Mouse (Mus musculus): ENCODE measurements at regions not wholly inside any gene's neighbourhood (a gene's known extent, or its start where the extent isn't known, plus 50 kb on each side); places are given as distances from the start of the nearest gene placed in this dataset.

GRCm38 (mm10) chr1:81859464-81859863 is 373.4 kb upstream of the Gm9747 start:
- no peak overlapping the region for H3K4me3 ChIP-seq (ENCODE audit: low read length)
- no peak overlapping the region for H3K4me2 ChIP-seq (ENCODE audit: low read depth, low read length)
- WGBS: 50% methylated on average over 2 of the region's 2 CpGs
- no peaks in the 10 kb centered on the region for H3K4me1 ChIP-seq (ENCODE audit: control insufficient read depth, insufficient read depth, low read length)
- no peaks in the 10 kb centered on the region for H3K9me3 ChIP-seq (ENCODE audit: control insufficient read depth, low read length)
- no peak for ATAC-seq
- H3K27me3 ChIP-seq (replicated peaks; ENCODE audit: control insufficient read depth, insufficient read depth, low read length): no peaks in the 10 kb centered on the region
- H3K9ac ChIP-seq (ENCODE audit: low read depth, low read length): no peak overlapping the region
- H3K27ac ChIP-seq (ENCODE audit: low read length): no peak overlapping the region
- H3K36me3 ChIP-seq (ENCODE audit: control insufficient read depth, insufficient read depth, low read length): no peaks in the 10 kb centered on the region

DNA sequence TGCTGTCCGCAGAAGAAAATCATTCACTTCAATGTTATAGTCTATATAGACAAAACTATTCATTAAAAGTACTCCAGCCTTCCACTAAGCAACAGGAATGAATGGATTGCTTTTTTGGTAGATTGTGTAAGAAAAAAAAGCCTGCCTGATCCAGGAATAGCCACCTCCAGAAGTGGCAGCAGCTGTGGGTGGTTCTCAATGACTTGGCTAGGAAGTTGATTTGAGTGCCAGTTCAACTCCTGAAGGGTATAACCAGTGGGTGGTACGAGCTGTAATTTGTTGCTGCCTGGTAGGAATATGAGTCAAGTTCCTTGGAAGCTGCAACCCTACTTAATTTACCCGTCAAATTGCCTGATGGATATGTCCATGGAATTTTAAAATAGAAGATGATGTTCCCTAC is 368.3 kb upstream of the Gm9747 start:
- Histone ChIP-seq H3K27me3 (replicated peaks; ENCODE audit: control insufficient read depth, insufficient read depth, low read length) (no peaks in the 10 kb centered on the region), H3K27ac (ENCODE audit: low read length) (no peak overlapping the region), H3K36me3 (ENCODE audit: control insufficient read depth, insufficient read depth, low read length) (no peaks in the 10 kb centered on the region), H3K9me3 (ENCODE audit: control insufficient read depth, low read length) (no peaks in the 10 kb centered on the region), H3K4me2 (ENCODE audit: low read depth, low read length) (no peak overlapping the region), H3K4me3 (ENCODE audit: low read length) (no peak overlapping the region), H3K9ac (ENCODE audit: low read depth, low read length) (no peak overlapping the region), H3K4me1 (ENCODE audit: control insufficient read depth, insufficient read depth, low read length) (no peaks in the 10 kb centered on the region)
- 86% methylated on average over 3 of the region's 3 CpGs for WGBS
- no peak for ATAC-seq

DNA sequence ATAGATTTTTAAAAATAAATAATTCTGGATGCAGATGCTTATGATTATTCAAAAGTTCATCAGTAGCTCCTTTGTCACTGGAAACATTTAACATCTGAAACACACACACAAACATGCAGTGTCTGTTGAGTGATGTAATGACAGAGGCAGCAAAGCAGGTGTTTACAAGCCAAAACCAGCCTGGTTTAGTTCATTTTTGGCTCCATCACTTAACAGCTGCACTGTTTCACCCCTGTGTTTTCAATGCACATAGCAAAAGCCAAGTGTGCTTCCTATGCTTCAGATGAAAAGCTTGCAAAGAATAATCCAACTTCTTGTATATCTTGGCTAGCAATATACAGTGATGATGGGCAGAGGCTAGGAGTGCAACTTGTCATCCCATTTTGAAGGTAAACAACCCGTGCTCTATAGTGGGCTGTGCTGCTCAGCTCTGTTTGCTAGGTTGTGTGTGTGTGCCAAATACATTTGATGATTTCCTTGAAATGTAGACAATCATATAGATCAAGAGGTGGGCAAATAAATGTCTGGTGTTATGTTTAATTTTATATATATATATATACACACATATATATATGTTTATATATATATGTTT is 345.9 kb upstream of the Gm9747 start:
- WGBS: 41% methylated on average over 1 of the region's 1 CpGs
- H3K9me3 ChIP-seq (ENCODE audit: control insufficient read depth, low read length): no peaks in the 10 kb centered on the region
- no peak overlapping the region for H3K27ac ChIP-seq (ENCODE audit: low read length)
- no peaks in the 10 kb centered on the region for H3K27me3 ChIP-seq (replicated peaks; ENCODE audit: control insufficient read depth, insufficient read depth, low read length)
- H3K9ac ChIP-seq (ENCODE audit: low read depth, low read length): no peak overlapping the region
- ATAC-seq: no peak
- no peaks in the 10 kb centered on the region for H3K36me3 ChIP-seq (ENCODE audit: control insufficient read depth, insufficient read depth, low read length)
- H3K4me1 ChIP-seq (ENCODE audit: control insufficient read depth, insufficient read depth, low read length): no peaks in the 10 kb centered on the region
- no peak overlapping the region for H3K4me3 ChIP-seq (ENCODE audit: low read length)
- no peak overlapping the region for H3K4me2 ChIP-seq (ENCODE audit: low read depth, low read length)

DNA sequence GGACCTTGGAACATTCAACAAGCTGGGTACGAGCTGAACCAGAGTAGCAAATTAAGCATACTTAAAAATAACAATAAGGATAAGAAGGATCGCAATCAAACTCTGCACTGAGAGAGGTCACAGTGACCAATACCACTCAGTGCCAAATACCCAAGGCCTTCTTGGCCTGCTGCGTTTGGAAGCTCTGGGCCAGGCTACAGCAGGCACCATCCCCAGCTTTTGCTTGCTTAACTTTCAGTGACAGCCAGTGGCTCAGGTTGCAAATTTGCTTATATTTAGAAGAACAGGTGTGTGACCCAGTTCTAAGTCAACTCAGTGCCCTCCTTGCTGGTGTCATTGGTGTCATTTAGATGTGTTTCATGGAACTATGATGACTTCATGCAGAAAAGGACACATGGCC is 335.7 kb upstream of the Gm9747 start:
- Histone ChIP-seq H3K4me3 (ENCODE audit: low read length) (no peak overlapping the region), H3K4me1 (ENCODE audit: control insufficient read depth, insufficient read depth, low read length) (no peaks in the 10 kb centered on the region), H3K9ac (ENCODE audit: low read depth, low read length) (no peak overlapping the region), H3K36me3 (ENCODE audit: control insufficient read depth, insufficient read depth, low read length) (no peaks in the 10 kb centered on the region), H3K4me2 (ENCODE audit: low read depth, low read length) (no peak overlapping the region), H3K27ac (ENCODE audit: low read length) (no peak overlapping the region), H3K9me3 (ENCODE audit: control insufficient read depth, low read length) (no peaks in the 10 kb centered on the region), H3K27me3 (replicated peaks; ENCODE audit: control insufficient read depth, insufficient read depth, low read length) (no peaks in the 10 kb centered on the region)
- no peak for ATAC-seq
- 82% methylated on average over 3 of the region's 3 CpGs for WGBS

DNA sequence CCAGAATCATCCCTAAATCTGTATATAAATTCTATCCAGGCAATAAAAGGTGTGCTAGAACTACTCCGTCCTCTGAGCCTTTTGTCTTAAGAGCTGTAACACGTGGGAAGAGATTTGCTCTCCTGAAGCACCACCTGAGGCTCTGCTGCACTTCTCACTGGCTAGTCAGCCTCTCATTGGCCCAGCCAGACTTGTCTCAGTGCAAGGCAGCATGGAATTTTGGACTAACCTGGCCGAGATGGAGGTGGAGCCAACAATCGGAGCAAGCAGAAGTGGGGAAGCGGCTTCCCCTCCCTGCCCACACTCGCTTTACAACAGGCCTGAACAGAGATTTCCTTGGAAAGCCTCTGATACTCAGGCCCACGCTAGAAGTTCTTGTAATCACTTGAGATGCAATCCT is 332.1 kb upstream of the Gm9747 start:
- ATAC-seq: no peak

DNA sequence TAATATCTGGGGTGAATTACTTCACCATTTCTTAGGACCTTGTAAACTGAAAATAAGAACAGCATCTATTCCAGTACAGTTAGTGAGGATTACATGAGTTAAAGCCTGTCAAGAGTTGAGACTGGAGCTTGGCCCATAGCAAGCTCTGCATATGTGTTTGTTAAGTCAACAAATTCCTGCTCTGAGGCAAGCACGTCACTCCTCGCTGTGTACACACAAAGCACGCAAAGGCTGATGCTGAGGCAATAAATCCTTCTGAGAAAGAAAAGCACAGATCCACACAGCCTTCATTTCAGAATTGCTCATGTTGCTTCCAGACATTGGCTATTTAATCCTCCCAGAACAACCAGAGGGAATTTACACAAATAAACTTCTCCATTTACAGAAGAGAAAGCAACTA is 328.9 kb upstream of the Gm9747 start:
- Histone ChIP-seq H3K4me1 (ENCODE audit: control insufficient read depth, insufficient read depth, low read length) (no peaks in the 10 kb centered on the region), H3K36me3 (ENCODE audit: control insufficient read depth, insufficient read depth, low read length) (no peaks in the 10 kb centered on the region), H3K4me3 (ENCODE audit: low read length) (no peak overlapping the region), H3K4me2 (ENCODE audit: low read depth, low read length) (no peak overlapping the region), H3K27me3 (replicated peaks; ENCODE audit: control insufficient read depth, insufficient read depth, low read length) (no peaks in the 10 kb centered on the region), H3K9ac (ENCODE audit: low read depth, low read length) (no peak overlapping the region), H3K27ac (ENCODE audit: low read length) (no peak overlapping the region), H3K9me3 (ENCODE audit: control insufficient read depth, low read length) (no peaks in the 10 kb centered on the region)
- 31% methylated on average over 3 of the region's 3 CpGs for WGBS
- 0 out of 2 replicates have a peak, but pooled peaks have one; percentile 48 for ATAC-seq

More for the DNA sequence above, 332.1 kb upstream of the Gm9747 start:
- Histone ChIP-seq H3K4me3 (ENCODE audit: low read length) (no peak overlapping the region), H3K36me3 (ENCODE audit: control insufficient read depth, insufficient read depth, low read length) (no peaks in the 10 kb centered on the region), H3K9me3 (ENCODE audit: control insufficient read depth, low read length) (no peaks in the 10 kb centered on the region), H3K27me3 (replicated peaks; ENCODE audit: control insufficient read depth, insufficient read depth, low read length) (no peaks in the 10 kb centered on the region), H3K4me2 (ENCODE audit: low read depth, low read length) (no peak overlapping the region), H3K9ac (ENCODE audit: low read depth, low read length) (no peak overlapping the region), H3K27ac (ENCODE audit: low read length) (no peak overlapping the region), H3K4me1 (ENCODE audit: control insufficient read depth, insufficient read depth, low read length) (no peaks in the 10 kb centered on the region)
- WGBS: 70% methylated on average over 7 of the region's 7 CpGs

GRCm38 (mm10) chr1:81912607-81913006 is 320.3 kb upstream of the Gm9747 start:
- no peaks in the 10 kb centered on the region for H3K36me3 ChIP-seq (ENCODE audit: control insufficient read depth, insufficient read depth, low read length)
- no peaks in the 10 kb centered on the region for H3K9me3 ChIP-seq (ENCODE audit: control insufficient read depth, low read length)
- H3K4me3 ChIP-seq (ENCODE audit: low read length): no peak overlapping the region
- H3K4me2 ChIP-seq (ENCODE audit: low read depth, low read length): no peak overlapping the region
- ATAC-seq: no peak
- H3K27ac ChIP-seq (ENCODE audit: low read length): no peak overlapping the region
- no peak overlapping the region for H3K9ac ChIP-seq (ENCODE audit: low read depth, low read length)
- H3K27me3 ChIP-seq (replicated peaks; ENCODE audit: control insufficient read depth, insufficient read depth, low read length): no peaks in the 10 kb centered on the region
- no peaks in the 10 kb centered on the region for H3K4me1 ChIP-seq (ENCODE audit: control insufficient read depth, insufficient read depth, low read length)

DNA sequence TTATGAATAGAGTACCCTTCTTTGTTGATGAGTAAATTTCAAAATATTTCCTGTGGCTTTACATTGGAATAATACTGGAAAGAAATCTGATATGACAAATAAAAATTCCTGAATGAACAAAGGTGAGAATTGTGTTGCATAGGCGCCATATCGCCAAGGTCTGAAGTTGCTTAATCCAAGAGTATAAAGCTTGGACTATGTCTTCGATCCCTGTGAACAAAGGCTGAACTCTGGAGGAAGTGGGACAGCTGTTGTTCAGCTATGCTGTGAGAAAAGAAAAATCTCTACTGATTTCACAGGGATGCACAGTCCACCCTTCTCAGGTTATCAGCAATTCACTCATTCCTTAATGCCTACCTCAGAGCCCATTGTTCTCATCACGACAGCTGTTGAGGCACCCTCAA is 319.3 kb upstream of the Gm9747 start:
- H3K9ac ChIP-seq (ENCODE audit: low read depth, low read length): no peak overlapping the region
- H3K27ac ChIP-seq (ENCODE audit: low read length): no peak overlapping the region
- no peak overlapping the region for H3K4me2 ChIP-seq (ENCODE audit: low read depth, low read length)
- H3K27me3 ChIP-seq (replicated peaks; ENCODE audit: control insufficient read depth, insufficient read depth, low read length): no peaks in the 10 kb centered on the region
- H3K4me3 ChIP-seq (ENCODE audit: low read length): no peak overlapping the region
- no peaks in the 10 kb centered on the region for H3K9me3 ChIP-seq (ENCODE audit: control insufficient read depth, low read length)
- 83% methylated on average over 4 of the region's 4 CpGs for WGBS
- H3K36me3 ChIP-seq (ENCODE audit: control insufficient read depth, insufficient read depth, low read length): no peaks in the 10 kb centered on the region
- no peak for ATAC-seq
- H3K4me1 ChIP-seq (ENCODE audit: control insufficient read depth, insufficient read depth, low read length): no peaks in the 10 kb centered on the region

DNA sequence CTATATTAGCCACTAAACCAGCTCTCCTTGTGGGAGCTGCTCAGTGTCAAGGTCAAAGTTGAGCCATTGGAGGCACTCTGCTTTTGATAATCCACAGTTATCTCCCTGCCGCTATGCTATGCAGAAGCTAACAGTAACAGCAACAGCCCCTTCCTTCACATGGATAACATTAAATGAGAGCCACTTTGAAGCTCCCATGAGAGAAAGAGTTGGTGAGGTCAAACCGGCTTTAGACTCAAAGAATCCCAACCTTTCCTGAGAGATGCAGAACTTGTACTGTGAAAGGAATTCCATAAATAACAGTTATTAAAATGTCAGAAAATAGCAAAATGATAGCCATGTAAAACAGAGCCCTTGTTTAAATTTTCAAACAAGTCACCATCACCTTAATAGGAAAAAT is 316.1 kb upstream of the Gm9747 start:
- H3K4me2 ChIP-seq (ENCODE audit: low read depth, low read length): no peak overlapping the region
- 63% methylated on average over 2 of the region's 2 CpGs for WGBS
- H3K27me3 ChIP-seq (replicated peaks; ENCODE audit: control insufficient read depth, insufficient read depth, low read length): no peaks in the 10 kb centered on the region
- H3K9me3 ChIP-seq (ENCODE audit: control insufficient read depth, low read length): no peaks in the 10 kb centered on the region
- H3K4me3 ChIP-seq (ENCODE audit: low read length): no peak overlapping the region
- H3K4me1 ChIP-seq (ENCODE audit: control insufficient read depth, insufficient read depth, low read length): no peaks in the 10 kb centered on the region
- ATAC-seq: no peak
- no peak overlapping the region for H3K27ac ChIP-seq (ENCODE audit: low read length)
- no peaks in the 10 kb centered on the region for H3K36me3 ChIP-seq (ENCODE audit: control insufficient read depth, insufficient read depth, low read length)
- H3K9ac ChIP-seq (ENCODE audit: low read depth, low read length): no peak overlapping the region

DNA sequence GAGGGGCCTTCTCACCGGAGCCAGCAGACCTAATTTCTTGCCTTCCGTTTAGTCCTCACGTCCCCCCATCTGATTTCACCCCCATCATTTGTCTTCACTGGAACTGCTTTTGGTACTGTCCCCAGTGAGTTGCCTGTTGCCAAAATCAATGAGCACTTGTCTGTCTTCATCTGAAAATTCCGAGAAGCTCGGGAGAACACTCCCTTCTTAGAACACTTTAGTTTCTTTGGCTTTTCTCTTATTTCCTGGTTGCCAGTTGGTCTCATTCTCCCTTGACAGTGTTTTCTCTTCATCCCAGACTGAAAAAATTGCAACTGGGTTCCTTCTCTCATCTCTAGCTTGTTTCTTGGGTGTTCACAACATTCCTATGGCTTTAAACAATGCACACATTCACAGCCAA is 305.2 kb upstream of the Gm9747 start:
- 84% methylated on average over 5 of the region's 5 CpGs for WGBS
- Histone ChIP-seq H3K9ac (ENCODE audit: low read depth, low read length) (no peak overlapping the region), H3K4me1 (ENCODE audit: control insufficient read depth, insufficient read depth, low read length) (no peaks in the 10 kb centered on the region), H3K9me3 (ENCODE audit: control insufficient read depth, low read length) (no peaks in the 10 kb centered on the region), H3K27ac (ENCODE audit: low read length) (no peak overlapping the region), H3K36me3 (ENCODE audit: control insufficient read depth, insufficient read depth, low read length) (no peaks in the 10 kb centered on the region), H3K27me3 (replicated peaks; ENCODE audit: control insufficient read depth, insufficient read depth, low read length) (no peaks in the 10 kb centered on the region), H3K4me3 (ENCODE audit: low read length) (no peak overlapping the region), H3K4me2 (ENCODE audit: low read depth, low read length) (no peak overlapping the region)
- ATAC-seq: no peak

Data from intestine, embryonic 16.5 days (tissue).